Mouse (Mus musculus) embryonic facial prominence, embryonic 15.5 days (tissue): ENCODE measurements at regions not wholly inside any gene's neighbourhood (a gene's known extent, or its start where the extent isn't known, plus 50 kb on each side); places are given as distances from the start of the nearest gene placed in this dataset.
A peak's percentile ranks its signal among the peaks of the same experiment; 100 is the strongest.

Experiments
- ATAC-seq: fragments of 200-750 bp; cut with Nextera tagmentation; 2 replicates; pipeline ENCODE4 v1.8.0; 2017; ENCODE audit warnings: low read depth, moderate TSS enrichment; ENCODE audit not compliant: insufficient number of reproducible peaks, low FRiP score, low TSS enrichment
- H3K27ac ChIP-seq: fragments of 300-500 bp; sonication (generic); replicated peaks from 2 replicates; pipeline ENCODE4 v1.5.1; 2015; ENCODE audit warnings: mild to moderate bottlenecking, inconsistent platforms
- H3K27me3 ChIP-seq: fragments of 300-500 bp; sonication (generic); 2 replicates; pipeline ENCODE4 v1.6.1; 2015; ENCODE audit warnings: inconsistent platforms
- H3K36me3 ChIP-seq: fragments of 300-500 bp; sonication (generic); 2 replicates; pipeline ENCODE4 v1.6.1; 2015; ENCODE audit warnings: mild to moderate bottlenecking, inconsistent platforms
- H3K4me1 ChIP-seq: fragments of 300-500 bp; sonication (generic); 2 replicates; pipeline ENCODE4 v1.6.1; 2015; ENCODE audit warnings: inconsistent platforms
- H3K4me2 ChIP-seq: fragments of 300-500 bp; sonication (generic); replicated peaks from 2 replicates; pipeline ENCODE4 v1.6.1; 2015; ENCODE audit warnings: mild to moderate bottlenecking, inconsistent platforms
- H3K4me3 ChIP-seq: fragments of 300-500 bp; sonication (generic); replicated peaks from 2 replicates; pipeline ENCODE4 v1.5.1; 2015; ENCODE audit warnings: mild to moderate bottlenecking, inconsistent platforms
- H3K9ac ChIP-seq: fragments of 300-500 bp; sonication (generic); 2 replicates; pipeline ENCODE4 v1.6.1; 2015; ENCODE audit warnings: inconsistent platforms
- H3K9me3 ChIP-seq: fragments of 300-500 bp; sonication (generic); replicated peaks from 2 replicates; pipeline ENCODE4 v1.6.1; 2016; ENCODE audit warnings: inconsistent platforms
- WGBS: fragments of 180-500 bp; shearing (Covaris S2); methylation state at CpG from one replicate; pipeline ENCODE4 v1.1.7; 2015; 5-methylcytosine and 5-hydroxymethylcytosine counted together

DNA sequence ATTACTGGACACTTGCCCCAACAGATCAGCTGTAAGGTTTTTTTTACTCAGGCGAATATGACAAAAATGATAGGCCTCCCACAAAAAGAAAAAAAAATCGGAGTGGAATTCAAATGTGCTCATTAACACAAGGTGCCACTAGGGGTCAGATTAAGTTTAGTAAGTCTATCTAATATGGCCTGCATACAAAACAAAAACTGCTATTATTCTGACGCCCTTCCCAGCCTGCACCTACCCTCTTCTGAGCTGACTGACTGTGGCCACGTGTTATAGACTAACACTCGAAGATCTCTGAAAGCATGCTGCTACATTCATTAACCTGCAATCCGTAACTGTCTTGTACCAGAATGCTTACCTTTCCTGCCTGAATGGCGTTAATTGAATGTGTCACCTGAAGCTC, 182.5 kb upstream of the Zpld1 start:
- WGBS: 44% methylated on average over 7 of the region's 7 CpGs
- Histone ChIP-seq H3K36me3 (no peaks in the 10 kb centered on the region), H3K9ac (no peak overlapping the region), H3K27me3 (no peaks in the 10 kb centered on the region), H3K9me3 (no peaks in the 10 kb centered on the region), H3K4me1 (no peaks in the 10 kb centered on the region), H3K4me3 (no peak overlapping the region), H3K4me2 (no peak overlapping the region), H3K27ac (no peak overlapping the region)
- no peak for ATAC-seq

DNA sequence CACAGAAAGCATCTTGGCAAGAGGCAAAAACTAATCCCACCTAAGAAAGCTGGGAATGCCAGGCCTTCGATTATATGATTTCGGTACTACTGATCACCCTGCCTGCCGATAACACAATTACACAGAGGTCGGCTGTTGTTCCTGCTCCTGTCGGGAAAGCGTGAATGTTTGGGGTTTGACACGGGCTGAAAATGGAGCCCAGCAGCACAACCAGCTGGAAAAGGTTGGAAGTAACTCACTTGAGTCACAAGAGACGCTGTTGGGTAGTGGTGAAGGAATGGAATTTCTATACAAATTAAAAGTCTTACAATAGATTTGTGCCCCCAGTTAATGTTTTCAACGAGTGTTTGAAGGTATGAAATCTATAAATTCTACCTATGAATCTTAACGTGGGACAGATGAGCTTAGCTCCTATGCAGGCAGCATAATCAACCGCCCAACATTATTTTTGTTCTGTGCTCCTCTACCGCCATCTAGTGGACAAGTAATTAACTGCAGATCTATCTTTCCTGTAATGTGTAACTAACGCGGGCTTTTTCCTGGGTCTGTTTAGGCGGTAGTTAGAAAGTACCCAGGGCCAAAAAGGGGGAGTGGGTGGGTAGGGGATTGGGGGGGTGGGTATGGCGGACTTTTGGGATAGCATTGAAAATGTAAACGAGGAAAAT, 178.9 kb upstream of the Zpld1 start:
- H3K9me3 ChIP-seq: no peaks in the 10 kb centered on the region
- 20% methylated on average over 17 of the region's 17 CpGs for WGBS
- no peak for ATAC-seq
- H3K4me2 ChIP-seq: 0 out of 2 replicates have a peak overlapping the region, but pooled peaks have one; percentile 10
- H3K27me3 ChIP-seq: no peaks in the 10 kb centered on the region
- no peaks in the 10 kb centered on the region for H3K4me1 ChIP-seq
- H3K27ac ChIP-seq: no peak overlapping the region
- H3K36me3 ChIP-seq: no peaks in the 10 kb centered on the region
- no peak overlapping the region for H3K9ac ChIP-seq
- H3K4me3 ChIP-seq: no peak overlapping the region

DNA sequence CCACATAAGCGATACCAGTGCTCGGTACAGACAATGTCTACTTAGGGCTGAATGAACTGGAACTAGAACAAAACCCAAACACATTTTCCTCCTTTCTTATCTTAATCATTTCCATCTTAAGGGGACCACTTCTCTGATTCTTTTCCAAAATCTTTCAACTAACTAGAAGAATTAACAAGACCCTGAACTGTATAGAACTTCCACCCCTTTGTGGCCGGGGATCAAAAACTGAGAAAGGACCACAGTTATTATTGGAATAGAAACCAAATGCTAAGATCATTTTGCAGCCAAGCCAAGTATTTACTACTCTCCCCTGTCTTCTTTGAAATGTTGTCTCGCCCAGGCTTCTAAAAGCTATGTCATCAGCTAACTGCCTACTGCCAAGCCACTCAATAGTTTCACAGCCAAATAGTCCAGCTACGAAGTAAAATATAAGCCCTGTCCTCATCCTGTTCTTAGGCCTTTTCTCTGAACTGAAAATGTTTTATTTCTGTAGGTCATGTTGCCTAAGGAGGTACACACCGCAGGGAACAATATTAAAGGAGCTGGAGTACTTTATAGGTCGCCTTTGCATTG, 177.3 kb upstream of the Zpld1 start:
- no peak for ATAC-seq
- H3K4me1 ChIP-seq: no peaks in the 10 kb centered on the region
- H3K36me3 ChIP-seq: no peaks in the 10 kb centered on the region
- H3K27me3 ChIP-seq: no peaks in the 10 kb centered on the region
- H3K4me2 ChIP-seq: no peak overlapping the region
- H3K9me3 ChIP-seq: no peaks in the 10 kb centered on the region
- 59% methylated on average over 7 of the region's 7 CpGs for WGBS
- no peak overlapping the region for H3K9ac ChIP-seq
- H3K4me3 ChIP-seq: no peak overlapping the region
- no peak overlapping the region for H3K27ac ChIP-seq

DNA sequence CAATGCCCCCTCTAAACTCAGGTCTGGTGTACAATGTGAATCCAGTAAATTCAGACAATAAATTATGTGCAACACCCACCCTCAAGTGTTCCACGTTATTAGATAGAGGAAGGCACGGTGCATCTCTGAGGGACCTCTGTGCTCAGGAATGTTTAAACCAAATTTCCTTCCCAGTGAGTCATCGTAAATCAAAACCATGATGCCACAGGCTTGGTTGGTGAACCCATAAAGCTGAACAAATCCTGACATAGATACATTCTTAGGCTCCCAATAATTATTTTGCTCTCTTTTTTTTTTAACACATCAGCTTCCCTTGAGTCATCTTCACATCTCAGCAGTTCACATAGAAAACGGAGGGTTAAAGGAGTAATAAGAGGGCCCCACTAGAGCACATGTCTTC, 173.6 kb upstream of the Zpld1 start:
- H3K36me3 ChIP-seq: no peaks in the 10 kb centered on the region
- H3K4me3 ChIP-seq: no peak overlapping the region
- no peaks in the 10 kb centered on the region for H3K9me3 ChIP-seq
- no peak overlapping the region for H3K9ac ChIP-seq
- H3K27me3 ChIP-seq: no peaks in the 10 kb centered on the region
- no peak for ATAC-seq
- H3K27ac ChIP-seq: no peak overlapping the region
- no peak overlapping the region for H3K4me2 ChIP-seq
- H3K4me1 ChIP-seq: no peaks in the 10 kb centered on the region
- 60% methylated on average over 4 of the region's 4 CpGs for WGBS

DNA sequence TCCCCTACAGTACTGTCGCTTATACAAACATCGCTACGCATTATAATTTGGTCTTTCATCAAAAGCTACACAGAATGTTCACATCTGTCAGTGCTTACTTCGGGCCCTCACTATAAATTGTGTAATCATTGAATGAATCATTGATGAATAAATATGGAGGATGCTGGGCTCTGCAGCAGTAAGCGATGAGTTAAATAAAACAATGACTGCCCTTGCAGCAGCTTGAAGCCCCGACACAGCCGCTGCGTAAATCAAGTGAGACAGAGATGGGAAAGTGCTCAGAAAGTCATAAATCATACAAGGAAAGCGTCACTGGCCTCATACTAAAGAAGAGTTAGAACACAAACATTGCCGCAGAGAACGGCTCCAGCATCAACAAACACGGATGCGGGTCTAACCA, 172.9 kb upstream of the Zpld1 start:
- Histone ChIP-seq H3K4me1 (no peaks in the 10 kb centered on the region), H3K4me2 (no peak overlapping the region), H3K36me3 (no peaks in the 10 kb centered on the region), H3K9ac (no peak overlapping the region), H3K4me3 (no peak overlapping the region), H3K27me3 (no peaks in the 10 kb centered on the region), H3K9me3 (no peaks in the 10 kb centered on the region), H3K27ac (no peak overlapping the region)
- WGBS: 65% methylated on average over 13 of the region's 13 CpGs
- no peak for ATAC-seq

DNA sequence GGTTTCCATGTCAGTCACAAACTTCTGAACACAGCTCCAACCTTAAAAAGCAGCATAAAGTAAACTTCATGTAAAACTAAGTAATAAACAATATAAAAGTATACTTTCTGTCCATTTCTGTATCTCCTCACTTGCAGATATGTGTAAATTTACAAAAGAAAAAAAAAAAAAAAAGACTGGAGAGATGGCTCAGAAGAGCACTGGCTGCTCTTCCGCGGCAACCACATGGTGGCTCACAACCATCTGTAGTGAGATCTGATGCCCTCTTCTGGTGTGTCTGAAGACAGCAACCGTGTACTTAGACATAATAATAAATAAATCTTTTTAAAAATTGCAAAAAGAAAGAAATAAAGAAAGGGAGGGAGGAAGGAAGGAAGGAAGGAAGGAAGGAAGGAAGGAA, 171.9 kb upstream of the Zpld1 start:
- H3K4me2 ChIP-seq: no peak overlapping the region
- 52% methylated on average over 3 of the region's 3 CpGs for WGBS
- H3K9ac ChIP-seq: no peak overlapping the region
- H3K36me3 ChIP-seq: no peaks in the 10 kb centered on the region
- no peak overlapping the region for H3K27ac ChIP-seq
- H3K27me3 ChIP-seq: no peaks in the 10 kb centered on the region
- no peaks in the 10 kb centered on the region for H3K9me3 ChIP-seq
- no peak overlapping the region for H3K4me3 ChIP-seq
- no peaks in the 10 kb centered on the region for H3K4me1 ChIP-seq
- ATAC-seq: no peak

DNA sequence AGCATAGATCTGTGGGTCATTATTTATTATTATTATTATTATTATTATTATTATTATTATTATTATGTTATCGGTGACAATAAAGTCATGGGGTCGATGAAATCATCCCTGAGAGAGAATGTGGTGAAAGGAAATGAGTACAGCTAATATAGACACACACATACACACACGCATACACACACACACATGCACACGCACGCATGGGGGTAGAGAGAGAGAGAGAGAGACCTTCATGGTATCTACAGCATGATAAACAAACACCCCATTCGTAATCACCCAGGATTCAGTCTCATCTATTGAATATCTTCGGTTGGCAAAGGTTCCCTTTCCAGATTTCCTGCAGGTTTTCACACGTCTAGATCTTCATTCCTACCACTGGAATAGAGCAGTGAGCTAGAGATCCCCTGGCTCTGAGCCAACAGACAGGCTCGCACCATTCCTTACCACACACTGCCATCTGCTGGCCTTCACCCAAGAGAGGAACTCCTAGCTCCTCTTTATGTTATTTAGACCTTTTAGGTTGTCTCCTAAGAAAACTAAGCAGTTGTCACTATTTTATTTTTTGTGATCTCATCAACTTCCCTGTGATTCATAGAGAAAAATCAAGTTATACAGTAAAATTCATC, 171.2 kb upstream of the Zpld1 start:
- Histone ChIP-seq H3K9me3 (no peaks in the 10 kb centered on the region), H3K4me1 (no peaks in the 10 kb centered on the region), H3K4me2 (no peak overlapping the region), H3K9ac (no peak overlapping the region), H3K4me3 (no peak overlapping the region), H3K27me3 (no peaks in the 10 kb centered on the region), H3K36me3 (no peaks in the 10 kb centered on the region), H3K27ac (no peak overlapping the region)
- 0 out of 2 replicates have a peak, but pooled peaks have one; percentile 54 for ATAC-seq
- WGBS: 39% methylated on average over 9 of the region's 9 CpGs

DNA sequence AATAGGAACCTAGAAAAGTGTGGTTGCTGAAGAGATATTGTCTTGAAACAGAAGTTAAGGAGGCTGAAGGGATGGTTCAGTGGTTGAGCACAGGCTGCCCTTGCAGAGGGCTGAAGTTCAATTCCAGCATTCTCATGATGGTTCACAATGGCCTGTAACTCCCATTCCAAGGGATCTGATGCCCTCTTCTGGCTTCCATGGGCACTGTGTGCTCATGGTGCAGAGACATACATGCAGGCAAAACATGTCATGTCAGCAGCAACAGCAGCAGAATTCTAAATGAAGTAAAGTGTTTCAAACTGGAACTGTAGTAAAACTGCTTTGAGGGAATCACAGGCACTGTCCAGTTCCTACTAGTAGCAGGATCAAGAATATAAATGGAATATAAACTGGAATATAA, 162.7 kb upstream of the Zpld1 start:
- Histone ChIP-seq H3K27ac (no peak overlapping the region), H3K27me3 (no peaks in the 10 kb centered on the region), H3K9ac (no peak overlapping the region), H3K36me3 (no peaks in the 10 kb centered on the region), H3K4me1 (no peaks in the 10 kb centered on the region), H3K4me3 (no peak overlapping the region), H3K4me2 (no peak overlapping the region), H3K9me3 (no peaks in the 10 kb centered on the region)
- no peak for ATAC-seq

DNA sequence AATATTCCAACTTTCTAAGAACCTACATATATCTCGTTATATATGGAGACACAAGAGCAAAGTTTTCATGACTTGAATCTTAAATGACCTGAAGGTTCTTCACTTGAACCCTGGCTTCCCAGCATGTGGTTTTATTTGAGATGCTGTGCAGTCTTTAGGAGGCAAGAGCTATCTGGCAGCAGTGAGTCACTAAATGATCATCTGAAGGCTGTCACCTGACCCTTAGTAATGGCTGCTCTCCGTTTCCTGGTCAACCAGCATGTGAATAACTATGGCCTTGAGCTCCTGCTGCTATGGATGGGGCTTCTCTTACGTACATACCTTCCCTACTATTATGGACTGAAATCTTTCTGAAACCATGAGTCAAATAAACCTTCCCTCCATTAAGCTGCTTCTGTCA, 149.8 kb upstream of the Zpld1 start:
- ATAC-seq: no peak
- Histone ChIP-seq H3K27me3 (no peaks in the 10 kb centered on the region), H3K4me3 (no peak overlapping the region), H3K9me3 (no peaks in the 10 kb centered on the region), H3K27ac (no peak overlapping the region), H3K4me2 (no peak overlapping the region), H3K36me3 (no peaks in the 10 kb centered on the region), H3K9ac (no peak overlapping the region), H3K4me1 (no peaks in the 10 kb centered on the region)
- WGBS: 79% methylated on average over 3 of the region's 3 CpGs

DNA sequence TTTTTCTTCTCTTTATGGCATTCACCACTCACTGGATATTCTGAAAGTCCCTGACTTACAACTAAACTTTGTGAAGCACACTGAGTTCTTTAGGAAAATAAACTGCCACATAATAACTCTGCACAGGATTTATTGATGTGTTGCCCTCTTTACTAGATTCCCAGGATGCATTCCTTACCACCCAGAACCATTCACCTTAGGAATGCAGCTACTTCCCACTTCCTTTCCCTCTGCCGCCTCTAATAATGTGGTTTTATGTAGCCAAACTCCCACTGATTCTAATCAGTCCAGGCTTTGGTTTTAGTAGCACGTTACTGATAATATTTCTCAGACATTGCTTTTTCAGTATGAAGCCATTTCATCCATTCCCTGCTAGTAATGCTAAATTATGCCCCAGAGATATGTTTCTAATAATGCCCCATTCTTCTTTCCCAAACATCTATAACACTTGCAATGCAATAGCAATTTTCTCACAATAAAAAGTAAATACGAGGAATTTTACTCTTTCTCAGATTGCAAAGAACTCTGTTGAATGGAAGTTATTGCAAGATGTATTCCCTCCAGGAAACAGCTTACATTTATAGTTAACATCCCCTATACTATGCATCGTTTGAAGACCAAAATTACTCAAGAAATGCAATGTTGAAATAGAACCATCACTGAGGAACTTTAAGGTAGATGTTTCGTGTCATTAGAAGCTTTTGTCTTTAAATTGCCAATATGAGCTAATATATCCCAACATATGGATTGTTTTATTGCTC, 145.2 kb upstream of the Zpld1 start:
- Histone ChIP-seq H3K9me3 (no peaks in the 10 kb centered on the region), H3K27ac (no peak overlapping the region), H3K4me2 (no peak overlapping the region), H3K36me3 (no peaks in the 10 kb centered on the region), H3K4me3 (no peak overlapping the region), H3K9ac (no peak overlapping the region), H3K27me3 (no peaks in the 10 kb centered on the region), H3K4me1 (no peaks in the 10 kb centered on the region)
- WGBS: 46% methylated on average over 5 of the region's 5 CpGs
- no peak for ATAC-seq

DNA sequence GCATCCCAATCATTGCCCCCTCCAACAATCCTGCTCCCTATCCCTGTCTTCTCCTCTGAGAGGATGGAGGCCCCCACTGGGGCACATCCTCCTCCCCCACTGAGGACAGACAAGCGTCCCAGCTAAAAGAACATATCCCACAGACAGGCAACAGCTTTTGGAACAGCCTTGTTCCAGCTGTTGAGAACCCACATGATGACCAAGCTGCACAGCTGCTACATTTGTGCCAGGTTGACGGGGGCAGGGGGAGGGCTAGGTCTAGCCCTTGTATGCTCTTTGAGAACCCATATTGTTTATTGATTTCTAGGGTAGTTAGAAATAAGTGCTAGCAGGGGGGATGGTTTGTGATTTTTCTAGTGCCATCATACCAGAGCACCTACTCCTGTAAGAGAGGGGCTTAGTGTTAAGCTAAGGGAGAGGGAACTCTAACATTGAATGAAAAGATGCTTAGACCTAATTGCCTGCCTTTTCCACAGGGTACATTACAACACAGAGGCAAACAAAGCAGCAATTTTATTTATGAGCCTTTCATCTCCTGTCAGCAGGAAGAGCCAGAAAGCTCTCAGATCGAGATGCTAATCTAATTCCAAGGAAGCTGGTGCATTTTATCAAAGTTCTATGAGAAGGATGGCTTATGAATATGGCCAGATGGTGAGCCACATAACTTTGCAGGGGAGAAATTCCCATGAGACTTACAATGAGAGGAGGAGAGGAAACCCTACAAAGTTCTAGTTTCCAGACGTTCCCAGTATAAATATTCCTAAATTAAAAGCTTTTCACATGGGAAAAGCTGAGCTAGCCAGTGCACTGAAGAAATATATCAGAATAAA, 137.6 kb upstream of the Zpld1 start:
- 45% methylated on average over 4 of the region's 4 CpGs for WGBS
- H3K9me3 ChIP-seq: no peaks in the 10 kb centered on the region
- H3K4me2 ChIP-seq: no peak overlapping the region
- H3K4me1 ChIP-seq: no peaks in the 10 kb centered on the region
- no peaks in the 10 kb centered on the region for H3K27me3 ChIP-seq
- H3K4me3 ChIP-seq: no peak overlapping the region
- no peak for ATAC-seq
- H3K9ac ChIP-seq: no peak overlapping the region
- no peak overlapping the region for H3K27ac ChIP-seq
- H3K36me3 ChIP-seq: no peaks in the 10 kb centered on the region
